Mouse (Mus musculus) retina, postnatal 7 days (tissue): ENCODE results near the gene Arpc1a.

Experiments
- DNase-seq: peaks from one replicate; pipeline ENCODE4 v3.0.0-alpha.2; 2012; ENCODE audit warnings: low read depth, low spot score

Gene Arpc1a

GRCm38 (mm10) chr5:145139571-145140519, 56.2 kb downstream of the Arpc1a start, which contains the start of the genes Pdap1 and Bud31:
Pdap1 (minus strand) TSS chr5:145140238.
Bud31 (plus strand) TSS chr5:145140362.
- peak; percentile 93 for DNase-seq

GRCm38 (mm10) chr5:145140611-145141010, 57.0 kb downstream of the Arpc1a start:
- no peak for DNase-seq

- DNase-seq: no peak
Measured at GRCm38 (mm10) chr5:145147748-145148147, 64.1 kb downstream of the Arpc1a start.

GRCm38 (mm10) chr5:145149294-145149693, 65.7 kb downstream of the Arpc1a start:
- no peak for DNase-seq

- DNase-seq: no peak
Measured at GRCm38 (mm10) chr5:145152690-145153089, 69.1 kb downstream of the Arpc1a start.
